Mouse (Mus musculus) thymus, adult 2 months (tissue): Measurements from ENCODE around the gene Stard8. TPM values are rescaled to one million over a fixed set of nuclear protein-coding genes. Genes with fewer than 3 reads are reported as not detected.
"Not testable (repeated sequence)": the region's sequence is repeated elsewhere in the genome, so short reads cannot be mapped to it uniquely, and the experiment has no call there.

Experiments used
- DNase-seq: peaks from one replicate; pipeline ENCODE4 v3.0.0; 2021
- H3K27ac ChIP-seq: fragments of 200-500 bp; 2 replicates; pipeline ENCODE4 v1.5.1; 2012; ENCODE audit warnings: low read length, control low read depth; ENCODE audit not compliant: control insufficient read depth, insufficient read depth
- H3K27me3 ChIP-seq: fragments of 200-500 bp; 2 replicates; pipeline ENCODE4 v1.6.1; 2012; ENCODE audit warnings: mild to moderate bottlenecking, low read length, moderate library complexity, mixed read lengths; ENCODE audit not compliant: control insufficient read depth, insufficient read depth
- H3K36me3 ChIP-seq: fragments of 200-500 bp; 2 replicates; pipeline ENCODE4 v1.6.1; 2012; ENCODE audit warnings: mild to moderate bottlenecking, low read length, moderate library complexity; ENCODE audit not compliant: control insufficient read depth, insufficient read depth
- H3K4me1 ChIP-seq: fragments of 200-500 bp; replicated peaks from 2 replicates; pipeline ENCODE4 v1.6.1; 2012; ENCODE audit warnings: low read length; ENCODE audit not compliant: control insufficient read depth, insufficient read depth
- H3K4me3 ChIP-seq: fragments of 200-500 bp; 2 replicates; pipeline ENCODE4 v1.5.1; 2012; ENCODE audit warnings: mild to moderate bottlenecking, low read length, control low read depth, moderate library complexity; ENCODE audit not compliant: control insufficient read depth, insufficient read depth
- CTCF ChIP-seq: fragments of 200-500 bp; IDR thresholded peaks from 2 replicates; pipeline ENCODE4 v1.5.1; 2012; ENCODE audit warnings: mild to moderate bottlenecking, control low read depth, low read length, moderate library complexity, borderline replicate concordance; ENCODE audit not compliant: control insufficient read depth, poor library complexity, insufficient read depth; ENCODE audit errors: extremely low read depth
- POLR2A ChIP-seq: fragments of 200-500 bp; IDR thresholded peaks from 2 replicates; pipeline ENCODE4 v1.6.1; 2012; ENCODE audit warnings: mild to moderate bottlenecking, low read length, control low read depth, moderate library complexity; ENCODE audit not compliant: control insufficient read depth, poor library complexity, insufficient read depth; ENCODE audit errors: extremely low read depth
- WGBS: fragments of 180-500 bp; shearing (Covaris S2); methylation state at CpG from one replicate; pipeline ENCODE4 v1.1.7; 2018; 5-methylcytosine and 5-hydroxymethylcytosine counted together
- polyA plus RNA-seq: library from polyadenylated mRNA; depleted of rRNA; stranded (reverse); fragments of >200 nt; gene quantifications from 2 replicates; pipeline ENCODE4 v1.2.3, GENCODE M21; 2012; rRNA removed

Stard8 gene
- polyA plus RNA-seq, 1 experiment: 10.1 TPM

DNA sequence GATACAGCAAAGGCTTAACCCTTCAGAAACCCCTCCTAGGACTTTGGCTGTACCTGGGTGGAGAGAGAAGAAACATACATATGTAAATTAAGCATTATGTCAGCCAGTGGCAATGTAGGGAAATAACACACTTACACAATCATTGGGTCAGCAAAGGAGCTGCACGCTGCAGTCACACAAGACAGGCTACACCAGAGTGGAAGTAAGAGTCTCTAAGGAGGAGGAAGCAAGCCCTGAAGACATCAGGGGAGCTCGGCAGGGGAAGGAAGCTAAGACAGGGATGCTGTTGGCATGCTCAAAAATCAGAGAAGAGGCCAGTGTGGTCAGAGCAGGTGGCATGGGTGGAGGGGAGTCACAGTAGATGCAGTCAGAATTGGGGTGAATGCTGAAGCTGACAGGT, 89.7 kb downstream of the Stard8 start:
- WGBS: 25% methylated on average over 2 of the region's 2 CpGs
- TF ChIP-seq POLR2A: no peak
- TF ChIP-seq CTCF: no peak
- H3K4me3 ChIP-seq: no peak overlapping the region
- no peak for DNase-seq
- H3K36me3 ChIP-seq: no peaks in the 10 kb centered on the region
- no peaks in the 10 kb centered on the region for H3K4me1 ChIP-seq
- H3K27me3 ChIP-seq: no peaks in the 10 kb centered on the region
- H3K27ac ChIP-seq: no peak overlapping the region

DNA sequence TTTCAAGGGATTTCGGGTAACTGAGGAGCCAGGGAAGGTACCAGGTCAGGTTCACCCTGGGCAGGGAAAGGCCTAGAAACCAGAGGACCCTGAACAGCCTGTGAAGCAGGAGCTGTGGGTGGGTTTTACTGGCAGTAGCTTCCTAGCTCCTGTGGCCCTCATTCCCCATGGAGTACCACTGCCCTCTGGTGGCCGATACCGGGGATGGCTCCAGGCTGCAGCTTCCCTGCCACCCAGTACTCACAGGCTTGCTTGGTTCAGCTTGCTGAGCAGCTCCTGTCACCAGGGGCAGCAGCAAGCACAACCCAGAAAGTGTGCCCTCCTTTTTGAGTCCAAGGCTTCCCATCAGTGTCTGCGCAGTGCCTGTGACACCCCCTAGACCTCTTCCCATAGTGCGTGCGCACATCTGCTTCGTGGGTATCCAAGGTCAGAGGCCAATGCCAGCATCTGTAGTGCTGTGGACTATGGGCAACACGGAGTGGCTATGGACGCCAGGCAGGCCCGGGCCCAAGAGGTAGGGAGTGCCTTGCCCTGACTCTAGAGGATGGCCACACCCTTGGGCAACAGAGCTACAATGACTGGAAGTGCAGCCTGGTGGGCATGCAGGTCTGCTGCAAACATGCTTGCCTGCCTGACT, 108.2 kb downstream of the Stard8 start:
- not testable (repeated sequence) for H3K36me3 ChIP-seq, H3K4me3 ChIP-seq, H3K4me1 ChIP-seq, DNase-seq, H3K27me3 ChIP-seq, H3K27ac ChIP-seq
- 85% methylated on average over 7 of the region's 10 CpGs for WGBS

DNA sequence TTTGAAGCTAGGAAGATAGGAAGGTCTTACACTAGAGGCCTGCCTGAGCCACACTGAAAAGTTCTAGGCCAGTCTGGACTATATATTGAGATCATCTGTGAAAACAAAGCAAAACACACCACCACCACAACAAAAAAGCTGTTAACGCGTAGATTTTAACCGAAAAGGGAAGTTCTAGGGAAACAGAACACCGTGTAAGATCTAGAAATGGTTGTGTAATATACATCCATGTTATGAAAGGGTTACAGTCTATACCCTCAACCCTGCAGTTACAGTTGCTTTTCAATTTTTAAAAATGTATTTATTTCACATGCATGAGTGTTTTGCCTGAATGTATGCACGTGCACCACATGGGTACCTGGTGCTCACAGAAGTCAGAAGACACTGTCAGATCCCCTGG, 116.5 kb downstream of the Stard8 start:
- H3K27ac ChIP-seq: no peak overlapping the region
- DNase-seq: no peak
- TF ChIP-seq CTCF: no peak
- no peak for TF ChIP-seq POLR2A
- no peak overlapping the region for H3K4me3 ChIP-seq
- H3K27me3 ChIP-seq: no peaks in the 10 kb centered on the region
- H3K4me1 ChIP-seq: no peaks in the 10 kb centered on the region
- 62% methylated on average over 5 of the region's 5 CpGs for WGBS
- H3K36me3 ChIP-seq: no peaks in the 10 kb centered on the region

Other genes with a start within 250 kb of the Stard8 start
- gene Ophn1, start 112.2 kb upstream of the Stard8 start, polyA plus RNA-seq: 1.1 and 1.6 TPM in 2 replicates
- 16.5 and 16.8 TPM in 2 replicates for gene Yipf6, start 66.9 kb upstream of the Stard8 start, polyA plus RNA-seq
- gene Efnb1, start 132.9 kb downstream of the Stard8 start, polyA plus RNA-seq: 8.9 and 9.6 TPM in 2 replicates